Mouse (Mus musculus) heart, embryonic 12.5 days (tissue): ENCODE measurements around the gene Atp5g2. TPM values are rescaled to one million over a fixed set of nuclear protein-coding genes. Genes with fewer than 3 reads are reported as not detected.

Experiments used
- ATAC-seq: fragments of 200-750 bp; cut with Nextera tagmentation; 2 replicates; pipeline ENCODE4 v1.8.0; 2017; ENCODE audit warnings: moderate TSS enrichment, moderate library complexity; ENCODE audit not compliant: insufficient number of reproducible peaks, low FRiP score
- H3K27ac ChIP-seq: fragments of 300-500 bp; sonication (generic); 2 replicates; pipeline ENCODE4 v1.5.1; 2016; ENCODE audit warnings: mild to moderate bottlenecking, moderate library complexity; ENCODE audit not compliant: poor library complexity, severe bottlenecking
- H3K27me3 ChIP-seq: fragments of 300-500 bp; sonication (generic); replicated peaks from 2 replicates; pipeline ENCODE4 v1.6.1; 2016; ENCODE audit warnings: mild to moderate bottlenecking, moderate library complexity
- H3K36me3 ChIP-seq: fragments of 300-500 bp; sonication (generic); 2 replicates; pipeline ENCODE4 v1.6.1; 2016; ENCODE audit warnings: mild to moderate bottlenecking, moderate library complexity
- H3K4me1 ChIP-seq: fragments of 300-500 bp; sonication (generic); replicated peaks from 2 replicates; pipeline ENCODE4 v1.6.1; 2016; ENCODE audit warnings: mild to moderate bottlenecking
- H3K4me2 ChIP-seq: fragments of 300-500 bp; sonication (generic); 2 replicates; pipeline ENCODE4 v1.6.1; 2016; ENCODE audit warnings: mild to moderate bottlenecking, moderate library complexity
- H3K4me3 ChIP-seq: fragments of 300-500 bp; sonication (generic); 2 replicates; pipeline ENCODE4 v1.5.1; 2016; ENCODE audit warnings: mild to moderate bottlenecking
- H3K9ac ChIP-seq: fragments of 300-500 bp; sonication (generic); 2 replicates; pipeline ENCODE4 v1.6.1; 2016; ENCODE audit warnings: mild to moderate bottlenecking, moderate library complexity
- H3K9me3 ChIP-seq: fragments of 300-500 bp; sonication (generic); replicated peaks from 2 replicates; pipeline ENCODE4 v1.6.1; 2016; ENCODE audit warnings: mild to moderate bottlenecking, moderate library complexity
- WGBS: fragments of 180-500 bp; shearing (Covaris S2); methylation state at CpG from one replicate; pipeline ENCODE4 v1.1.7; 2016; 5-methylcytosine and 5-hydroxymethylcytosine counted together
- polyA plus RNA-seq: library from polyadenylated mRNA; unstranded; fragments of >200 nt; fragmentation: Nextera tagmentation; extraction: Ambion mirVana; gene quantifications from 2 replicates; pipeline ENCODE4 v1.2.1, GENCODE M21; 2016

The Atp5g2 gene
- 73.0 and 88.2 TPM in 2 replicates for polyA plus RNA-seq

DNA sequence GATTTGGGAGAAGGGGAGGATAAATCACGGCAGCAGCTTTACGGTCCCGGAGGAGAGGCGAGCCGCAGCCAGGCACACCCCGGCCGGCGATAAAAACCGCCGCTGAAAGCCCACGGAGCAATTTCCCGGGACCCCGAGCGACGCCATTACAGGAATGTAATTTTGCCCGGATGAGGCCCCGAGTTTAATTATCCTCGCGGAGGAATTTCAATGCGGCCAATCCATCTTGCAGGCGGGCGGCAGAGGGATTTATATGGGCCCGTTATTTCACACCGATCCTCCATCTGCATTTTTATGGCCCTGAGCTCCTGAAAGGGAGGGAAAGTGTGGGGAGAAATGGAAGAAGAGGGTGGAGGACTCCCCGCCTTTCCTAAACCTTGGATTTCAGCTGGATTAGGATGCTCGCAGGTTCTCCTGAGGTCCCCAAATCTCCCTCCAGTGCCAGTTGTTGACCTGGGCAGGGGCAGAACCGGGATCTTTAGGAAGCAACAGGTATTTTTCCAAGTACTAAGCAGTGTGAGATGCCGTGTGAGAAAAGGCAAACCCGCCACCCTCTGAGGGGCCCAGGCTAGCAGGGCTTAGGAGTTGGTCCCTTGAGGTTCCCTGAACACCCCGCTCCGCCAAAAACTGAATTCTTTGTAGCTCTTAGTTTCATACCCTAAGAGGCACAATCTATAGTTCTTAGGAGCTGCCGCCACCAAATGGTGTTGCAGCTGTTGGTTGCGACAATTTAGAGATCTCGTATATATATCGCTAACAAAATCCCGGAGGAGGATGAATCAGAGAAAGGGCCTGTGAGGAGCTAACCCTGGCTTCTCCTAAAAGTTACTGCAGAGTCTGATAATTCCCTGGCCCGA is at the start of gene Atp5g2:
Atp5g2 (minus strand) TSS at position 138 of the 857 bp plus-strand sequence.
- peak within 1 kb of the TSS; percentile 51 for H3K4me3 ChIP-seq
- no peaks in the 10 kb centered on the region for H3K9me3 ChIP-seq
- H3K4me2 ChIP-seq, result peak within 1 kb of the TSS; percentile 76
- ATAC-seq, result no peak
- H3K9ac ChIP-seq, result peak within 1 kb of the TSS; percentile 78
- H3K36me3 ChIP-seq, result peaks cover 11% of the 10 kb centered on the region
- peaks cover 27% of the 10 kb centered on the region for H3K4me1 ChIP-seq
- no peaks in the 10 kb centered on the region for H3K27me3 ChIP-seq
- H3K27ac ChIP-seq, result peak within 1 kb of the TSS; percentile 99
- 4% methylated on average over 37 of the region's 37 CpGs for WGBS

DNA sequence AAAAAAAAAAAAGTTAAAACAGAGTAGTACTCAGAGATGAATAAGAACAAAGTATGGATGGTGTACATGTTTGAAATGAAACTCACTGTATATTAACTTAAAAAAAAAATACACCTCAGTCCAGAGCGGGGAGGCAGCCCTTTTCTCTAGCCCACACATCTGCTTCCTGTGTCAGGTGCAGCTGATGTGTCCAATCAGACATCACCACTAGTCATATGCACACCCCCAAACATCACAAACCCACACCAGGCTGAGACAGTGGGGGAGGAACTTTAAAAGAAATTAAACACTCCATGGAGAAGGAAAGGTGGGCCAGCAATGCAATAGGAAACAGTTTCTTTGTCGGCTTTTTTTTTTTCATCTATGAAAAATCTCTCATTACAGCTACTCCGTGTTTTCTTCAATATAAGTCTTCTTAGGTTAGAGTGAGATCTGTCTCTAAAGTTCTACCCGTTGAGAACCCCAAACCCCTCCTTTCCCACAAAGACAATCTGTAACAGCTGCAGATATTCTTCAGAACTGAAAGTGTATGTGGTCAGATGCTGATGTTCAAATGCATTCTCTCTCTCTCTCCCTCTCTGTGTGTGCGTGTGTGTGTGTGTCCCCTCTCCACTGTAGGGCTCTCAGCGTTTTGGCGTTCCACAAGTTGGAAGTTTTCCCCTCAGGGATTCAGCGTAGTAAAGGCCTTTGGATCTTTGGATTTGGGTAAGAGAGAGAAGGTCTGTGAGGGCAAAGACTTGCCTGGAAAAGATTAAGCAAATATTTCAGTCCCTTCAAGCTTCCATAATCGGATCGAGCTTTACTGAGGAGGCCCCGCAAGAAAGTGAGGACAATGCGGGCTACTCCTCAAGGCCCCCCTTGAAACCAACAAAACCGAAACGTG is 49.1 kb upstream of the Atp5g2 start:
- 19% methylated on average over 14 of the region's 14 CpGs for WGBS
- Histone ChIP-seq H3K9ac (peak overlapping the region; percentile 72), H3K4me3 (peak overlapping the region; percentile 74), H3K36me3 (peaks cover 25% of the 10 kb centered on the region), H3K4me1 (peaks cover 23% of the 10 kb centered on the region), H3K27ac (no peak overlapping the region), H3K9me3 (no peaks in the 10 kb centered on the region), H3K4me2 (peak overlapping the region; percentile 86), H3K27me3 (no peaks in the 10 kb centered on the region; the same call in 1 of the 2 replicates)
- ATAC-seq, result no peak; the same call in 1 of the 2 replicates

GRCm38 (mm10) chr15:102716132-102716531 is 44.0 kb upstream of the Atp5g2 start:
- no peaks in the 10 kb centered on the region for H3K27me3 ChIP-seq
- H3K36me3 ChIP-seq, result peaks cover 73% of the 10 kb centered on the region
- no peaks in the 10 kb centered on the region for H3K9me3 ChIP-seq
- H3K4me1 ChIP-seq, result peaks cover 23% of the 10 kb centered on the region
- H3K4me2 ChIP-seq, result no peak overlapping the region
- 0 out of 2 replicates have a peak, but pooled peaks have one; percentile 35 for ATAC-seq
- WGBS, result 58% methylated on average over 12 of the region's 12 CpGs
- H3K9ac ChIP-seq, result no peak overlapping the region; the same call in 1 of the 2 replicates
- H3K4me3 ChIP-seq, result no peak overlapping the region
- H3K27ac ChIP-seq, result 0 out of 2 replicates have a peak overlapping the region, but pooled peaks have one; percentile 5

GRCm38 (mm10) chr15:102707736-102708269 is 35.7 kb upstream of the Atp5g2 start:
- 70% methylated on average over 6 of the region's 6 CpGs for WGBS
- Histone ChIP-seq H3K4me3 (no peak overlapping the region), H3K27me3 (no peaks in the 10 kb centered on the region), H3K9me3 (no peaks in the 10 kb centered on the region), H3K4me1 (no peaks in the 10 kb centered on the region), H3K9ac (no peak overlapping the region), H3K36me3 (peaks cover 63% of the 10 kb centered on the region), H3K4me2 (no peak overlapping the region), H3K27ac (no peak overlapping the region)
- no peak for ATAC-seq

DNA sequence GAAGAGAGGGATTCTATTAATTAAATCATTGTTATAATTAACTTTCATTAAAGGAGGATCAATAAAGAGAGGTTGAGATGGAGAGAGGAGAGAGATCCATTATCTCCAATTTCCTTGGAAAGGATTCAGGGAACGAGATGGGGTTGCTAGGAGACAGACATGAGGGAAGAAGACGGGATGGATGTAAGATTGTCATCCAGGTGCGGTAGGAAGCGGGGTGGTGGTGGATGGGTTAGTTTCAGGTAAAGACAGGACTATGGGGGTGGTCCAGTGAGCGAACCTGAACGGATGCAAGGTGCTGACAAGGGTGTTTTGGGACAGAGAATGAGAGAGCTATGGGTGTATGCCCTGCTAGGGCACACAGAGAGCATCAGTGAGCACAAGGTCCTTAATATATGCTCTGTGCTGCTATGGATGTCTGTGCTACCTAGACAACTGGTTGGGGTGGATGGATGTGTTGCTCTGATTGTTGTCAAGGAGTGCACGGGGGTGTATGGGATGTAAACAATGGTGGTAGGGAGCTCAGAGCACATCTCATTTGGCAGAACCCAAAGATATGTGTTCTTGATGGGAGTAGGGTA is 33.9 kb upstream of the Atp5g2 start:
- no peaks in the 10 kb centered on the region for H3K4me1 ChIP-seq
- 76% methylated on average over 7 of the region's 7 CpGs for WGBS
- ATAC-seq, result no peak
- H3K9me3 ChIP-seq, result no peaks in the 10 kb centered on the region
- H3K36me3 ChIP-seq, result peaks cover 47% of the 10 kb centered on the region
- H3K4me3 ChIP-seq, result no peak overlapping the region
- no peak overlapping the region for H3K4me2 ChIP-seq
- no peak overlapping the region for H3K9ac ChIP-seq
- no peaks in the 10 kb centered on the region for H3K27me3 ChIP-seq
- no peak overlapping the region for H3K27ac ChIP-seq

DNA sequence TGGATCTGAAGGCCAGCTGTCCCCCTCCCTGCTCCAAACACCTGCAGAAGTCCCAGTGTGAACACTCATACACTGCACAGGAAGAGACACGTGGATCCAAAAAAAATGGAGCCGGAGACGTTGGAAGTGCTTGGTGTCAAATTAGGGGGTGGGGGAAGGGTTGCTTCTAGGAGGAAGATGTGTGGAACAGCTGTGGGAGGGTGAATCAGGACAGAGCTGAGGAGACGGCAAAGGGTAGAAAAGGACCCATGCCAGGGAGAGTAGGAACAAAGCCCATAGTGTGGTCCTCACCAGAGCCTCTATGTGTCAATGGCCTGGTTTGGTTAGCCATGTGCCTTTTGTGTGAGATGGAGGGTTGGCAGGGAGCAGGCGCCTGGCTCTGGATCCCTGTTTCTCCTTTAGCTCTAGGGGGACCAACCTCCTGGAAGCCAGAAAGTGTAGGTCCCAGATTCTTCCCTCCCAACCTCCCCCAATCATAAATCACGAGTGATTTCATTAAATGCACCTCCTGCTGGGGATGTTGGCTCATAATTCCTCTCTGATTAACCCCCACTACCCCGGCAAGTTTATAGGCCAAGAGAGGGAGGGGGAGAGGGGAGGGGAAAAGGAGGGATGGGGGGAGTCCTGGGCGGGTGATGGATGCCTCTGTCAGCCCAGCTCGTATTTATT is 33.2 kb upstream of the Atp5g2 start:
- Histone ChIP-seq H3K36me3 (peaks cover 40% of the 10 kb centered on the region), H3K4me1 (no peaks in the 10 kb centered on the region), H3K4me3 (no peak overlapping the region), H3K9me3 (no peaks in the 10 kb centered on the region), H3K9ac (no peak overlapping the region), H3K4me2 (no peak overlapping the region), H3K27me3 (peaks cover 2% of the 10 kb centered on the region), H3K27ac (no peak overlapping the region)
- ATAC-seq, result no peak
- WGBS, result 57% methylated on average over 9 of the region's 9 CpGs

GRCm38 (mm10) chr15:102704806-102705205 is 32.7 kb upstream of the Atp5g2 start:
- Histone ChIP-seq H3K9ac (no peak overlapping the region), H3K4me1 (no peaks in the 10 kb centered on the region), H3K36me3 (peaks cover 35% of the 10 kb centered on the region), H3K4me3 (no peak overlapping the region), H3K4me2 (no peak overlapping the region), H3K27ac (no peak overlapping the region), H3K9me3 (no peaks in the 10 kb centered on the region), H3K27me3 (peaks cover 5% of the 10 kb centered on the region)
- 61% methylated on average over 5 of the region's 5 CpGs for WGBS
- ATAC-seq, result no peak

DNA sequence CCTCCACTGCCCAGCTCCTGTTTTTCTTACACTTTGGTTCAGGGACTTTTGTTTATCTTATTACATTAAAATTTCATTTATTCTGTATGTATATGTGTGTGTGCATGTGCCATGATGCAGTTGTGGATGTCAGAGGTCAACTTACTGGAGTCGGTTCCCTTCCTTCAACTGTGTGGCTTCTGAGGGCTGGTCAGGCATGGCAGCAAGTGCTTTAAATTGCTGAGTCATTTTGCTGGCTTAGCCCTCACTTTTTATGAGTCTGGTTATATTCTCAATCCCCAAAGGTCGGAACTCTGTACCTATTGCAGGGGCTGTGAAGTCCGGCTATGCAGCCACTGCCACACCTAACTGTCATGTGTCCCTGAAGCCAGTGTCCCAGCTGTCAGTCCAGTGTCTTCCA is 30.8 kb upstream of the Atp5g2 start:
- no peak overlapping the region for H3K9ac ChIP-seq
- peaks cover 19% of the 10 kb centered on the region for H3K27me3 ChIP-seq
- ATAC-seq, result no peak
- peaks cover 16% of the 10 kb centered on the region for H3K36me3 ChIP-seq
- H3K4me2 ChIP-seq, result no peak overlapping the region
- no peaks in the 10 kb centered on the region for H3K9me3 ChIP-seq
- H3K4me3 ChIP-seq, result no peak overlapping the region
- 86% methylated on average over 3 of the region's 3 CpGs for WGBS
- no peak overlapping the region for H3K27ac ChIP-seq
- no peaks in the 10 kb centered on the region for H3K4me1 ChIP-seq

DNA sequence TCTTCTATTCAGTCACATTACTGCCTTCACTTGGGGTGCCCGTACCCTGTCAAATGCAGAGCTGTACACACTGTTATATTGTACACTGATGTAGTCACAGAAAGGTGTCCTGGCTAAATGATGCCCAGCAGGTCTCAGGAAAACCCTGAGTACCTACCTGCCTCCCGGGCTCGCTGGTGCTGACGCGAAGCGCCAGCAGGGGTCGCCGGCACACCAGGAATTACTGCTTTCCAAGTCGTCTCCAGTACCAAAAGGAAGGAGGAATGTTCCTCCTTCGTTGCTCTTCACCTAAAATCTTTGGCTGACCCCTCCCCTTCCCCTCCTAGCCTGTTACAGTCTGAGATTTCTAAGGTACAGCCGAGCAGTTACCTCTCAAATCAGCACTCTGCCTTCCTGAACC is 26.0 kb upstream of the Atp5g2 start:
- Histone ChIP-seq H3K9ac (no peak overlapping the region), H3K36me3 (no peaks in the 10 kb centered on the region), H3K4me2 (no peak overlapping the region), H3K4me3 (no peak overlapping the region), H3K9me3 (no peaks in the 10 kb centered on the region), H3K4me1 (peaks cover 8% of the 10 kb centered on the region), H3K27me3 (peaks cover 67% of the 10 kb centered on the region), H3K27ac (no peak overlapping the region)
- WGBS, result under 1% methylated on average over 11 of the region's 11 CpGs
- ATAC-seq, result no peak

DNA sequence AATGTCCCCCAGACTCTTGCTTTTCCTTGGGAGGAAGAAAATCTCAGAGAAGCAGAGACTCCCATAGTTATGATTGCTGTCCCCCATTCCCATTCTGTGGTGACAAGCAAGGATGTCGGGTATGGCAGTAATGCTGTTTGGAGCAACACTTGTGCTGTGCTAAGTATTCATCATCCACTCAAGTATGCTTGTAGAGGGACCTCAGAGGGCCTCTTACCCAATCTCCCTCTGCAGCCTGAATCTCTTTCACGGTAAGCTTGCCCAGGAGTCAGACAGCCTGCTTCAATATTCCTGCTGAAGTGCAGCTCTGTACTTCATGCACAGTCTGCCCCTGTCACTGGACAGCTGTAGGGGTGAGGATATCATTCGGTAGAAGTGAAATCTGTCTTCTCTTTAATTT is 24.7 kb upstream of the Atp5g2 start:
- WGBS, result 44% methylated on average over 3 of the region's 3 CpGs
- Histone ChIP-seq H3K9me3 (no peaks in the 10 kb centered on the region), H3K4me2 (no peak overlapping the region), H3K9ac (no peak overlapping the region), H3K27ac (no peak overlapping the region), H3K4me1 (peaks cover 17% of the 10 kb centered on the region), H3K4me3 (no peak overlapping the region), H3K36me3 (no peaks in the 10 kb centered on the region), H3K27me3 (peaks cover 78% of the 10 kb centered on the region)
- no peak for ATAC-seq
